Mouse (Mus musculus) lung, adult 2 months (tissue): Measurements from ENCODE around the gene Med18.

Experiments
- CTCF ChIP-seq: fragments of 200-500 bp; IDR thresholded peaks from 2 replicates; pipeline ENCODE4 v1.5.1; 2011; ENCODE audit warnings: mild to moderate bottlenecking, low read length, control low read depth; ENCODE audit not compliant: insufficient read depth
- POLR2A ChIP-seq: fragments of 200-500 bp; IDR thresholded peaks from 2 replicates; pipeline ENCODE4 v1.6.1; 2011; ENCODE audit warnings: low read depth, mild to moderate bottlenecking, control low read depth, low read length, borderline replicate concordance; ENCODE audit errors: extremely low read depth

GRCm38 (mm10) chr4:132474631-132475030 lies 10.9 kb upstream of the Med18 start:
- no peak for TF ChIP-seq POLR2A
- no peak for TF ChIP-seq CTCF
